ENCODE assay signal across 8 mouse cellular contexts in the genomic region with DNA sequence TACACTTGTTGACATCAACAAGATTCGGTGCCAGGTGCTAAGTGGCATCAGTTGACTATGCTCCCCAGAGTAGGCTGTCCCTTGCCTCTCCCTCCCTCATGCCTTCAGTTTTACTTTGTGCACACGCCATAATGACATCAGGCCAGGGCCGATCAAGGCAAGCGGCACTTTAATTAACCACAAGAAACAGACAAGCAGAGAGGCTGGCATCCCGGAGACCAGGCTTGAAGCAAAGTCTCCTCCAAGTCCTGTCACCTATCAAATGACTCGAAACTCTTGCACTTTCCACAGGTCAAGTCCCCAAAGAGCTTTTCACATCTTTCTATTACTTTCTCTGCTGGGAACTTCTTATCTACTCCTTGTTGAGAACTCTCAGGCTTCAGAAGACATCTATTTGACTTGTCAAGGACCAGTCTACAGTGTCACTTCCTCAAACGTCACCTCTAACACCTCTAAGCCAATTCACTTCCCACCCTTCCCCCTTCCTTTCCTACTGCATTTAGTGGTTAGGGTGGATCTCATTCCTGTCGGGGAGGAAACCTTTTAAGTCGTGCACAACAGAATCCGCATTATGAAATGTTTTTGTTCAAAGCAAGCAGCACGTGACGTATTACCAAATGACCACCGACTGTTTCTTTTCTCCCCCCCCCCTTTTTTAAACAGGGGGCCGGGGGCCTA. TPM values are rescaled to one million over a fixed set of nuclear protein-coding genes. Genes with fewer than 3 reads are reported as not detected.
DNase-seq lines count a peak whose midpoint lies in the region; ATAC-seq and TF ChIP-seq lines count a peak whose summit lies in the region.

No protein-coding gene starts in this region.

- peak overlapping the region; percentile 69 for H3K4me2 ChIP-seq in neural tube, embryonic 11.5 days (ENCODE audit: low read depth)
- peak overlapping the region; percentile 88 for H3K4me2 ChIP-seq in forebrain, embryonic 12.5 days
- peak overlapping the region; percentile 92 for H3K4me2 ChIP-seq in liver, embryonic 15.5 days

- H3K27ac ChIP-seq in neural tube, embryonic 11.5 days (ENCODE audit: low read depth, low read length): no peak overlapping the region
- H3K27ac ChIP-seq in forebrain, embryonic 12.5 days: no peak overlapping the region
- no peak overlapping the region; the same call in 1 of the 2 replicates for H3K27ac ChIP-seq in liver, embryonic 15.5 days (replicated peaks)
- no peak overlapping the region for H3K27ac ChIP-seq in olfactory bulb, adult 2 months (ENCODE audit: insufficient read depth, low read depth, low read length)

- DNase-seq in neural tube, embryonic 11.5 days (ENCODE audit: low spot score): no peak
- DNase-seq in neural tube, embryonic 10.5 days (ENCODE audit: extremely low spot score, low spot score): no peak
- no peak for DNase-seq in layer of hippocampus, postnatal 10 days (ENCODE audit: low spot score in 2 of 2)
- no peak for DNase-seq in gastrocnemius, postnatal 14 days
- DNase-seq in left cerebral cortex, adult 9 months (ENCODE audit: low spot score in 2 of 2): no peak

- TF ChIP-seq CTCF in olfactory bulb, adult 2 months (IDR thresholded peaks at IDR 0.05; ENCODE audit: insufficient read depth, low read depth, low read length): no peak

- H3K9ac ChIP-seq in neural tube, embryonic 11.5 days (ENCODE audit: low read length): peak overlapping the region; percentile 78
- peak overlapping the region; percentile 72 for H3K9ac ChIP-seq in forebrain, embryonic 12.5 days
- peak overlapping the region; percentile 80 for H3K9ac ChIP-seq in liver, embryonic 15.5 days

- peak overlapping the region; percentile 90 for H3K4me3 ChIP-seq in neural tube, embryonic 11.5 days (ENCODE audit: low read depth, low read length)
- peak overlapping the region; percentile 87 for H3K4me3 ChIP-seq in forebrain, embryonic 12.5 days (replicated peaks)
- H3K4me3 ChIP-seq in liver, embryonic 15.5 days (replicated peaks): peak overlapping the region; percentile 98
- peak overlapping the region; percentile 87 for H3K4me3 ChIP-seq in olfactory bulb, adult 2 months (ENCODE audit: insufficient read depth, low read depth, low read length)

- peaks cover 9% of the 10 kb centered on the region; the same call in 1 of the 2 replicates for H3K4me1 ChIP-seq in neural tube, embryonic 11.5 days (ENCODE audit: control insufficient read depth, insufficient read depth, low read length)
- peaks cover 16% of the 10 kb centered on the region for H3K4me1 ChIP-seq in forebrain, embryonic 12.5 days
- H3K4me1 ChIP-seq in liver, embryonic 15.5 days (replicated peaks): peaks cover 18% of the 10 kb centered on the region
- peaks cover 3% of the 10 kb centered on the region for H3K4me1 ChIP-seq in olfactory bulb, adult 2 months (ENCODE audit: control insufficient read depth, insufficient read depth, low read length)

- ATAC-seq in neural tube, embryonic 11.5 days (ENCODE audit: insufficient read depth, low FRiP score, low TSS enrichment): no peak
- no peak for ATAC-seq in forebrain, embryonic 12.5 days (ENCODE audit: low FRiP score)
- ATAC-seq in liver, embryonic 15.5 days (ENCODE audit: insufficient read depth): no peak

- H3K27me3 ChIP-seq in neural tube, embryonic 11.5 days (ENCODE audit: control insufficient read depth, insufficient read depth, low read length): no peaks in the 10 kb centered on the region
- H3K27me3 ChIP-seq in forebrain, embryonic 12.5 days: no peaks in the 10 kb centered on the region
- peaks cover 6% of the 10 kb centered on the region; the same call in 1 of the 2 replicates for H3K27me3 ChIP-seq in liver, embryonic 15.5 days

- intact Hi-C loops in gastrocnemius, postnatal 14 days (cut with DNase I; ENCODE audit: low total_unique reads): no loop called here

- H3K36me3 ChIP-seq in neural tube, embryonic 11.5 days (ENCODE audit: control insufficient read depth, insufficient read depth, low read length): peaks cover 2% of the 10 kb centered on the region; the same call in 1 of the 2 replicates
- peaks cover 39% of the 10 kb centered on the region for H3K36me3 ChIP-seq in forebrain, embryonic 12.5 days (replicated peaks)
- peaks cover 41% of the 10 kb centered on the region for H3K36me3 ChIP-seq in liver, embryonic 15.5 days (replicated peaks)

- 0 out of 2 replicates have a peak, but pooled peaks cover 5% of the 10 kb centered on the region for H3K9me3 ChIP-seq in neural tube, embryonic 11.5 days (ENCODE audit: control insufficient read depth, low read length)
- H3K9me3 ChIP-seq in forebrain, embryonic 12.5 days: peaks cover 9% of the 10 kb centered on the region
- no peaks in the 10 kb centered on the region for H3K9me3 ChIP-seq in liver, embryonic 15.5 days (replicated peaks)

- no peak for TF ChIP-seq POLR2A in olfactory bulb, adult 2 months (IDR thresholded peaks at IDR 0.05; ENCODE audit: insufficient read depth, low read depth, low read length)

- WGBS in neural tube, embryonic 11.5 days: 63% methylated on average over 14 of the region's 14 CpGs
- WGBS in forebrain, embryonic 12.5 days: 61% methylated on average over 14 of the region's 14 CpGs
- 39% methylated on average over 14 of the region's 14 CpGs for WGBS in liver, embryonic 15.5 days (ENCODE audit: insufficient replicate concordance)
- 60% methylated on average over 14 of the region's 14 CpGs for WGBS in olfactory bulb, adult 2 months

RNA-seq across cellular contexts. Expression of a gene that starts 1.0 kb away (rescaled TPM):
- 5.4 and 7.9 TPM in 2 replicates for polyA plus RNA-seq in neural tube, embryonic 11.5 days (2014; fragmentation: Nextera tagmentation; extraction: Ambion mirVana)
- 10.4 and 12.9 TPM in 2 replicates for polyA plus RNA-seq in forebrain, embryonic 12.5 days (2016; fragmentation: Nextera tagmentation; extraction: Ambion mirVana)
- polyA plus RNA-seq in liver, embryonic 15.5 days (2015; fragmentation: Nextera tagmentation; extraction: Ambion mirVana): 2.6 and 3.2 TPM in 2 replicates
- polyA plus RNA-seq in olfactory bulb, adult 2 months (2012; ENCODE audit: insufficient read depth, insufficient read length, low replicate concordance, missing spikeins): not detected in 2 replicates
- total RNA-seq in layer of hippocampus, postnatal 10 days (2021): 10 to 100 TPM; 78.9 to 81.7 TPM
- 10 to 100 TPM in 1 of 2 experiments, 1 to 10 TPM in 1; 8.6 to 10.2 TPM for total RNA-seq in gastrocnemius, postnatal 14 days (2021)

RNA-seq across cellular contexts. Expression of a gene that starts 23.0 kb away (rescaled TPM):
- polyA plus RNA-seq in neural tube, embryonic 11.5 days (2014; fragmentation: Nextera tagmentation; extraction: Ambion mirVana): 32.0 and 37.6 TPM in 2 replicates
- 28.3 and 30.6 TPM in 2 replicates for polyA plus RNA-seq in forebrain, embryonic 12.5 days (2016; fragmentation: Nextera tagmentation; extraction: Ambion mirVana)
- polyA plus RNA-seq in liver, embryonic 15.5 days (2015; fragmentation: Nextera tagmentation; extraction: Ambion mirVana): 12.0 and 12.3 TPM in 2 replicates
- not detected in 2 replicates for polyA plus RNA-seq in olfactory bulb, adult 2 months (2012; ENCODE audit: insufficient read depth, insufficient read length, low replicate concordance, missing spikeins)
- total RNA-seq in layer of hippocampus, postnatal 10 days (2021): 10 to 100 TPM; 19.3 to 21.0 TPM
- total RNA-seq in gastrocnemius, postnatal 14 days (2021): 1 to 10 TPM; 9.2 TPM

RNA-seq across cellular contexts. Expression of a gene that starts 60.0 kb away (rescaled TPM):
- polyA plus RNA-seq in neural tube, embryonic 11.5 days (2014; fragmentation: Nextera tagmentation; extraction: Ambion mirVana): 44.9 and 45.2 TPM in 2 replicates
- polyA plus RNA-seq in forebrain, embryonic 12.5 days (2016; fragmentation: Nextera tagmentation; extraction: Ambion mirVana): 32.5 and 37.0 TPM in 2 replicates
- not detected in 2 replicates for polyA plus RNA-seq in liver, embryonic 15.5 days (2015; fragmentation: Nextera tagmentation; extraction: Ambion mirVana)
- polyA plus RNA-seq in olfactory bulb, adult 2 months (2012; ENCODE audit: insufficient read depth, insufficient read length, low replicate concordance, missing spikeins): not detected in 2 replicates
- under 1 TPM in 1 of 2 experiments, not detected in 1; 0.13 TPM for total RNA-seq in layer of hippocampus, postnatal 10 days (2021)
- not detected for total RNA-seq in gastrocnemius, postnatal 14 days (2021)

Comparison
In these comparisons a context has a peak if more than half of its experiments do, and no peak if none do; other contexts are left out.
1. RNA of a gene that starts 23.0 kb away (polyA plus RNA-seq): 32.0 to 37.6 TPM in neural tube, embryonic 11.5 days, 28.3 to 30.6 TPM in forebrain, embryonic 12.5 days and 12.0 to 12.3 TPM in liver, embryonic 15.5 days; not detected in olfactory bulb, adult 2 months; every median in the first group is over 10 times any median in the second.
2. RNA of a gene that starts 60.0 kb away (polyA plus RNA-seq): 44.9 to 45.2 TPM in neural tube, embryonic 11.5 days and 32.5 to 37.0 TPM in forebrain, embryonic 12.5 days; not detected in liver, embryonic 15.5 days and not detected in olfactory bulb, adult 2 months; every median in the first group is over 10 times any median in the second.
3. Peak in every context shown above with its lines, with median percentiles within 50 percentile points of each other: H3K4me2 ChIP-seq, H3K4me3 ChIP-seq and H3K9ac ChIP-seq.